ENCODE assay signal across 8 mouse cellular contexts in the genomic region with DNA sequence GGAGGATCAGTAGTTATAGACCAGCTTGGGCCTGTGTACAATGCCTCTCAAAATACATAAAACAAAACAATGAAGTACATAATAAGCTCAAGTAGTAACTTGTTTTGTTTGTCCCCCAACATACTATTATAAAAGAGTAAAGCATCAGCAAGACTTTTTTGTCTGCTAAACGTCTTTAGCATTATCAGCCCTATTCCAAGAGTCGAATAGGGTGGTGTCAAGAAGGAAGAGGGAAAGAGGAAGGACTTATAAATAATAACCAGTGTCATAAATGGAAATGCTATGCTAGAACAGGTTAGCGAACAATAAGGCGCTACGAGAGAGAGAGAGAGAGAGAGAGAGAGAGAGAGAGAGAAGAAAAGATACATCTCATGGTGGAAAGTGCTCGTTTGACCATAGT. TPM values are rescaled to one million over a fixed set of nuclear protein-coding genes. Genes with fewer than 3 reads are reported as not detected.
DNase-seq lines count a peak whose midpoint lies in the region; ATAC-seq and TF ChIP-seq lines count a peak whose summit lies in the region.

No protein-coding gene starts in this region.

- no peak for DNase-seq in layer of hippocampus, adult 2 months (ENCODE audit: low spot score in 2 of 2)
- no peak for DNase-seq in layer of hippocampus, adult 8-10 months (ENCODE audit: low spot score in 2 of 2)
- DNase-seq in embryonic facial prominence, embryonic 11.5 days (ENCODE audit: low spot score), result no peak
- no peak for DNase-seq in intestine, embryonic 14.5 days (ENCODE audit: low spot score)
- no peak for DNase-seq in embryo, embryonic 10.5 days (ENCODE audit: low spot score)
- no peak for DNase-seq in layer of hippocampus, adult 18-20 months (ENCODE audit: low spot score in 2 of 2)
- DNase-seq in layer of hippocampus, postnatal 10 days (ENCODE audit: low spot score in 2 of 2), result no peak

- H3K4me3 ChIP-seq in layer of hippocampus, adult 2 months, result peak overlapping the region; percentile 57
- H3K4me3 ChIP-seq in embryonic facial prominence, embryonic 11.5 days (ENCODE audit: low read depth, low read length), result peak overlapping the region; percentile 91
- peak overlapping the region; percentile 100 for H3K4me3 ChIP-seq in intestine, embryonic 14.5 days (ENCODE audit: low read depth, low read length)
- H3K4me3 ChIP-seq in myocyte, result peak overlapping the region; percentile 99

- peaks cover 14% of the 10 kb centered on the region for H3K36me3 ChIP-seq in embryonic facial prominence, embryonic 11.5 days (replicated peaks; ENCODE audit: control insufficient read depth, insufficient read depth, low read depth, low read length)
- peaks cover 36% of the 10 kb centered on the region for H3K36me3 ChIP-seq in intestine, embryonic 14.5 days (ENCODE audit: control insufficient read depth, insufficient read depth, low read length)
- peaks cover 35% of the 10 kb centered on the region for H3K36me3 ChIP-seq in myocyte (ENCODE audit: control insufficient read depth, insufficient read depth)

- H3K9me3 ChIP-seq in embryonic facial prominence, embryonic 11.5 days (replicated peaks; ENCODE audit: control insufficient read depth, low read length), result 0 out of 2 replicates have a peak, but pooled peaks cover 2% of the 10 kb centered on the region
- no peaks in the 10 kb centered on the region for H3K9me3 ChIP-seq in intestine, embryonic 14.5 days (ENCODE audit: control insufficient read depth, low read length)

- H3ac ChIP-seq in myocyte (ENCODE audit: control insufficient read depth, insufficient read length), result peak overlapping the region; percentile 84

- no peaks in the 10 kb centered on the region for H3K27me3 ChIP-seq in embryonic facial prominence, embryonic 11.5 days (ENCODE audit: control insufficient read depth, insufficient read depth, low read length)
- no peaks in the 10 kb centered on the region for H3K27me3 ChIP-seq in intestine, embryonic 14.5 days (replicated peaks; ENCODE audit: control insufficient read depth, insufficient read depth, low read length)
- H3K27me3 ChIP-seq in myocyte (ENCODE audit: control insufficient read depth, insufficient read depth, insufficient read length), result no peaks in the 10 kb centered on the region

- 6% methylated on average over 6 of the region's 6 CpGs for WGBS in embryonic facial prominence, embryonic 11.5 days
- WGBS in intestine, embryonic 14.5 days, result 2% methylated on average over 6 of the region's 6 CpGs

- 0 out of 2 replicates have a peak, but pooled peaks cover 2% of the 10 kb centered on the region for H3K4me1 ChIP-seq in embryonic facial prominence, embryonic 11.5 days (ENCODE audit: control insufficient read depth, insufficient read depth, low read length)
- H3K4me1 ChIP-seq in intestine, embryonic 14.5 days (replicated peaks; ENCODE audit: control insufficient read depth, insufficient read depth, low read length), result peaks cover 34% of the 10 kb centered on the region

- peak overlapping the region; percentile 95 for H3K27ac ChIP-seq in layer of hippocampus, adult 2 months
- peak overlapping the region; percentile 86 for H3K27ac ChIP-seq in embryonic facial prominence, embryonic 11.5 days (replicated peaks; ENCODE audit: low read depth, low read length)
- H3K27ac ChIP-seq in intestine, embryonic 14.5 days (ENCODE audit: low read depth), result peak overlapping the region; percentile 89

- peaks cover 48% of the 10 kb centered on the region for H3K79me2 ChIP-seq in myocyte (ENCODE audit: control insufficient read depth, insufficient read depth)

- peak overlapping the region; percentile 93 for H3K9ac ChIP-seq in embryonic facial prominence, embryonic 11.5 days (replicated peaks; ENCODE audit: low read length)
- H3K9ac ChIP-seq in intestine, embryonic 14.5 days (ENCODE audit: low read length), result peak overlapping the region; percentile 95

- no peak for TF ChIP-seq POLR2A in myocyte (IDR thresholded peaks at IDR 0.05; ENCODE audit: insufficient read length, low read depth)

- H3K4me2 ChIP-seq in embryonic facial prominence, embryonic 11.5 days (ENCODE audit: low read depth, low read length), result peak overlapping the region; percentile 58
- H3K4me2 ChIP-seq in intestine, embryonic 14.5 days (ENCODE audit: low read length), result peak overlapping the region; percentile 89
- peak overlapping the region; percentile 91 for H3K4me2 ChIP-seq in myocyte (ENCODE audit: low read depth)

- TF ChIP-seq CTCF in layer of hippocampus, adult 2 months (conservative IDR thresholded peaks at IDR 0.05), result no peak

- ATAC-seq in embryonic facial prominence, embryonic 11.5 days (replicated peaks; ENCODE audit: insufficient number of reproducible peaks, low FRiP score, low TSS enrichment, low read depth), result no peak
- ATAC-seq in intestine, embryonic 14.5 days (replicated peaks; ENCODE audit: low FRiP score, low TSS enrichment, low read depth), result no peak

TF ChIP-seq in myocyte, 11 proteins besides CTCF, POLR2A, EP300 and RAD21:
- TF ChIP-seq CEBPB (IDR thresholded peaks at IDR 0.05; ENCODE audit: insufficient read depth, poor library complexity, severe bottlenecking) (no peak), REST (IDR thresholded peaks at IDR 0.05; ENCODE audit: insufficient read depth, insufficient read length) (no peak), MAX (IDR thresholded peaks at IDR 0.05; ENCODE audit: low read depth) (no peak), MYOD1 (IDR thresholded peaks at IDR 0.05; ENCODE audit: control insufficient read depth in 1 of 3, insufficient read length in 2 of 3, low read depth in 2 of 3) (no peak), E2F4 (IDR thresholded peaks at IDR 0.05; ENCODE audit: insufficient read depth) (no peak), TCF12 (IDR thresholded peaks at IDR 0.05; ENCODE audit: insufficient read depth, poor library complexity, severe bottlenecking) (no peak), SRF (IDR thresholded peaks at IDR 0.05; ENCODE audit: control insufficient read depth, insufficient read length, low read depth) (no peak), POLR2AphosphoS2 (IDR thresholded peaks at IDR 0.05; ENCODE audit: insufficient read length, low read depth) (no peak), USF1 (IDR thresholded peaks at IDR 0.05; ENCODE audit: low read depth) (no peak), MYOG (IDR thresholded peaks at IDR 0.05; ENCODE audit: control insufficient read depth in 1 of 3, insufficient read depth in 1 of 3, insufficient read length in 2 of 3, low read depth in 2 of 3) (no peak), TCF3 (IDR thresholded peaks at IDR 0.05; ENCODE audit: insufficient read length, low read depth) (no peak)

RNA-seq across cellular contexts. Expression of gene Hspa5, which starts 0.8 kb away (rescaled TPM):
- total RNA-seq in layer of hippocampus, adult 2 months (2021), result 100 to 1,000 TPM; 277 to 315 TPM
- total RNA-seq in layer of hippocampus, adult 8-10 months (2022), result 100 to 1,000 TPM; 196 to 459 (median 340) TPM
- polyA plus RNA-seq in embryonic facial prominence, embryonic 11.5 days (2014; fragmentation: Nextera tagmentation; extraction: Ambion mirVana), result 1,023 and 1,118 TPM in 2 replicates
- 780 and 861 TPM in 2 replicates for polyA plus RNA-seq in intestine, embryonic 14.5 days (2014; fragmentation: Nextera tagmentation; extraction: Ambion mirVana)
- polyA plus RNA-seq in myocyte (2012; fragmentation: generic; extraction: Trizol), result 451 TPM
- 100 to 1,000 TPM; 382 to 385 TPM for total RNA-seq in layer of hippocampus, adult 18-20 months (2021)
- total RNA-seq in layer of hippocampus, postnatal 10 days (2021), result 100 to 1,000 TPM; 219 to 226 TPM

RNA-seq across cellular contexts. Expression of gene Gapvd1, which starts 15.9 kb away (rescaled TPM):
- 100 to 1,000 TPM in 1 of 2 experiments, 10 to 100 TPM in 1; 96.5 to 102 TPM for total RNA-seq in layer of hippocampus, adult 2 months (2021)
- 100 to 1,000 TPM in 2 of 4 experiments, 10 to 100 TPM in 2; 84.9 to 115 (median 99.1) TPM for total RNA-seq in layer of hippocampus, adult 8-10 months (2022)
- polyA plus RNA-seq in embryonic facial prominence, embryonic 11.5 days (2014; fragmentation: Nextera tagmentation; extraction: Ambion mirVana), result 92.5 and 96.3 TPM in 2 replicates
- 80.1 and 82.7 TPM in 2 replicates for polyA plus RNA-seq in intestine, embryonic 14.5 days (2014; fragmentation: Nextera tagmentation; extraction: Ambion mirVana)
- 28.3 TPM for polyA plus RNA-seq in myocyte (2012; fragmentation: generic; extraction: Trizol)
- total RNA-seq in layer of hippocampus, adult 18-20 months (2021), result 100 to 1,000 TPM in 1 of 2 experiments, 10 to 100 TPM in 1; 99.5 to 103 TPM
- 100 to 1,000 TPM; 108 to 114 TPM for total RNA-seq in layer of hippocampus, postnatal 10 days (2021)

RNA-seq across cellular contexts. Expression of gene Rabepk, which starts 28.8 kb away (rescaled TPM):
- 10 to 100 TPM; 27.8 to 33.7 TPM for total RNA-seq in layer of hippocampus, adult 2 months (2021)
- 10 to 100 TPM; 36.7 to 46.4 (median 37.5) TPM for total RNA-seq in layer of hippocampus, adult 8-10 months (2022)
- 34.5 and 40.2 TPM in 2 replicates for polyA plus RNA-seq in embryonic facial prominence, embryonic 11.5 days (2014; fragmentation: Nextera tagmentation; extraction: Ambion mirVana)
- polyA plus RNA-seq in intestine, embryonic 14.5 days (2014; fragmentation: Nextera tagmentation; extraction: Ambion mirVana), result 48.8 and 51.0 TPM in 2 replicates
- 65.3 TPM for polyA plus RNA-seq in myocyte (2012; fragmentation: generic; extraction: Trizol)
- total RNA-seq in layer of hippocampus, adult 18-20 months (2021), result 10 to 100 TPM; 31.3 to 34.5 TPM
- 10 to 100 TPM; 23.8 to 26.1 TPM for total RNA-seq in layer of hippocampus, postnatal 10 days (2021)

RNA-seq across cellular contexts. Expression of gene Fbxw2, which starts 55.2 kb away (rescaled TPM):
- 10 to 100 TPM; 78.2 to 84.0 TPM for total RNA-seq in layer of hippocampus, adult 2 months (2021)
- total RNA-seq in layer of hippocampus, adult 8-10 months (2022), result 10 to 100 TPM; 72.9 to 81.7 (median 77.2) TPM
- 66.3 and 71.2 TPM in 2 replicates for polyA plus RNA-seq in embryonic facial prominence, embryonic 11.5 days (2014; fragmentation: Nextera tagmentation; extraction: Ambion mirVana)
- 61.4 and 62.2 TPM in 2 replicates for polyA plus RNA-seq in intestine, embryonic 14.5 days (2014; fragmentation: Nextera tagmentation; extraction: Ambion mirVana)
- 43.9 TPM for polyA plus RNA-seq in myocyte (2012; fragmentation: generic; extraction: Trizol)
- total RNA-seq in layer of hippocampus, adult 18-20 months (2021), result 10 to 100 TPM; 76.8 to 80.0 TPM
- total RNA-seq in layer of hippocampus, postnatal 10 days (2021), result 10 to 100 TPM; 88.5 to 89.5 TPM
